Mouse (Mus musculus) embryonic facial prominence, embryonic 15.5 days (tissue): ENCODE measurements at regions not wholly inside any gene's neighbourhood (a gene's known extent, or its start where the extent isn't known, plus 50 kb on each side); places are given as distances from the start of the nearest gene placed in this dataset.
A peak's percentile ranks its signal among the peaks of the same experiment; 100 is the strongest.

Source experiments
- ATAC-seq: fragments of 200-750 bp; cut with Nextera tagmentation; 2 replicates; pipeline ENCODE4 v1.8.0; 2017; ENCODE audit warnings: low read depth, moderate TSS enrichment; ENCODE audit not compliant: insufficient number of reproducible peaks, low FRiP score, low TSS enrichment
- H3K27ac ChIP-seq: fragments of 300-500 bp; sonication (generic); replicated peaks from 2 replicates; pipeline ENCODE4 v1.5.1; 2015; ENCODE audit warnings: mild to moderate bottlenecking, inconsistent platforms
- H3K27me3 ChIP-seq: fragments of 300-500 bp; sonication (generic); 2 replicates; pipeline ENCODE4 v1.6.1; 2015; ENCODE audit warnings: inconsistent platforms
- H3K36me3 ChIP-seq: fragments of 300-500 bp; sonication (generic); 2 replicates; pipeline ENCODE4 v1.6.1; 2015; ENCODE audit warnings: mild to moderate bottlenecking, inconsistent platforms
- H3K4me1 ChIP-seq: fragments of 300-500 bp; sonication (generic); 2 replicates; pipeline ENCODE4 v1.6.1; 2015; ENCODE audit warnings: inconsistent platforms
- H3K4me2 ChIP-seq: fragments of 300-500 bp; sonication (generic); replicated peaks from 2 replicates; pipeline ENCODE4 v1.6.1; 2015; ENCODE audit warnings: mild to moderate bottlenecking, inconsistent platforms
- H3K4me3 ChIP-seq: fragments of 300-500 bp; sonication (generic); replicated peaks from 2 replicates; pipeline ENCODE4 v1.5.1; 2015; ENCODE audit warnings: mild to moderate bottlenecking, inconsistent platforms
- H3K9ac ChIP-seq: fragments of 300-500 bp; sonication (generic); 2 replicates; pipeline ENCODE4 v1.6.1; 2015; ENCODE audit warnings: inconsistent platforms
- H3K9me3 ChIP-seq: fragments of 300-500 bp; sonication (generic); replicated peaks from 2 replicates; pipeline ENCODE4 v1.6.1; 2016; ENCODE audit warnings: inconsistent platforms
- WGBS: fragments of 180-500 bp; shearing (Covaris S2); methylation state at CpG from one replicate; pipeline ENCODE4 v1.1.7; 2015; 5-methylcytosine and 5-hydroxymethylcytosine counted together

GRCm38 (mm10) chr9:47422741-47423461 lies 107.1 kb upstream of the Cadm1 start:
- H3K4me1 ChIP-seq = peaks cover 4% of the 10 kb centered on the region; the same call in 1 of the 2 replicates
- H3K9me3 ChIP-seq = no peaks in the 10 kb centered on the region
- WGBS = 51% methylated on average over 8 of the region's 8 CpGs
- H3K36me3 ChIP-seq = no peaks in the 10 kb centered on the region
- no peaks in the 10 kb centered on the region for H3K27me3 ChIP-seq
- H3K4me2 ChIP-seq = no peak overlapping the region
- ATAC-seq = peak; percentile 60; the same call in 1 of the 2 replicates
- no peak overlapping the region for H3K27ac ChIP-seq
- no peak overlapping the region for H3K9ac ChIP-seq
- H3K4me3 ChIP-seq = no peak overlapping the region

GRCm38 (mm10) chr9:47423462-47423832 lies 106.5 kb upstream of the Cadm1 start:
- Histone ChIP-seq H3K4me1 (peaks cover 4% of the 10 kb centered on the region; the same call in 1 of the 2 replicates), H3K27ac (no peak overlapping the region), H3K36me3 (no peaks in the 10 kb centered on the region), H3K4me3 (no peak overlapping the region), H3K4me2 (no peak overlapping the region), H3K9me3 (no peaks in the 10 kb centered on the region), H3K27me3 (no peaks in the 10 kb centered on the region), H3K9ac (no peak overlapping the region)
- ATAC-seq = no peak
- WGBS = 54% methylated on average over 3 of the region's 3 CpGs

GRCm38 (mm10) chr9:47424191-47424590 lies 105.8 kb upstream of the Cadm1 start:
- no peak for ATAC-seq
- no peak overlapping the region for H3K4me2 ChIP-seq
- WGBS = 79% methylated on average over 3 of the region's 3 CpGs

GRCm38 (mm10) chr9:47426712-47427111 lies 103.3 kb upstream of the Cadm1 start:
- H3K9ac ChIP-seq = no peak overlapping the region
- no peaks in the 10 kb centered on the region for H3K9me3 ChIP-seq
- no peak overlapping the region for H3K4me3 ChIP-seq
- whole genome bisulfite sequencing = 92% methylated on average over 5 of the region's 5 CpGs
- no peak overlapping the region for H3K4me2 ChIP-seq
- ATAC-seq = no peak
- no peak overlapping the region for H3K27ac ChIP-seq
- H3K4me1 ChIP-seq = peaks cover 4% of the 10 kb centered on the region; the same call in 1 of the 2 replicates
- H3K36me3 ChIP-seq = no peaks in the 10 kb centered on the region
- no peaks in the 10 kb centered on the region for H3K27me3 ChIP-seq

More at GRCm38 (mm10) chr9:47424191-47424590, 105.8 kb upstream of the Cadm1 start:
- Histone ChIP-seq H3K27me3 (no peaks in the 10 kb centered on the region), H3K27ac (no peak overlapping the region), H3K9ac (no peak overlapping the region), H3K9me3 (no peaks in the 10 kb centered on the region), H3K36me3 (no peaks in the 10 kb centered on the region), H3K4me1 (peaks cover 4% of the 10 kb centered on the region; the same call in 1 of the 2 replicates), H3K4me3 (no peak overlapping the region)

- no peaks in the 10 kb centered on the region for H3K27me3 ChIP-seq
- H3K4me1 ChIP-seq = no peaks in the 10 kb centered on the region
- H3K4me2 ChIP-seq = no peak overlapping the region
- no peak overlapping the region for H3K9ac ChIP-seq
- H3K9me3 ChIP-seq = no peaks in the 10 kb centered on the region
- H3K4me3 ChIP-seq = no peak overlapping the region
- H3K27ac ChIP-seq = no peak overlapping the region
- H3K36me3 ChIP-seq = no peaks in the 10 kb centered on the region
- 67% methylated on average over 8 of the region's 8 CpGs for WGBS
- no peak for ATAC-seq
Measured at GRCm38 (mm10) chr9:47428710-47429341, 101.1 kb upstream of the Cadm1 start.

- no peak overlapping the region for H3K4me3 ChIP-seq
- no peaks in the 10 kb centered on the region for H3K4me1 ChIP-seq
- H3K36me3 ChIP-seq = no peaks in the 10 kb centered on the region
- H3K9me3 ChIP-seq = no peaks in the 10 kb centered on the region
- no peak for ATAC-seq
- no peaks in the 10 kb centered on the region for H3K27me3 ChIP-seq
- no peak overlapping the region for H3K4me2 ChIP-seq
- H3K27ac ChIP-seq = no peak overlapping the region
- no peak overlapping the region for H3K9ac ChIP-seq
- WGBS = no CpG with 5 or more reads among the region's 1 CpGs
Measured at GRCm38 (mm10) chr9:47429691-47430090, 100.3 kb upstream of the Cadm1 start.

- H3K27me3 ChIP-seq = no peaks in the 10 kb centered on the region
- H3K36me3 ChIP-seq = no peaks in the 10 kb centered on the region
- no peak for ATAC-seq
- H3K9me3 ChIP-seq = no peaks in the 10 kb centered on the region
- no peak overlapping the region for H3K4me3 ChIP-seq
- H3K9ac ChIP-seq = no peak overlapping the region
- H3K4me1 ChIP-seq = 0 out of 2 replicates have a peak, but pooled peaks cover 4% of the 10 kb centered on the region
- no peak overlapping the region for H3K4me2 ChIP-seq
- WGBS = 75% methylated on average over 4 of the region's 4 CpGs
- H3K27ac ChIP-seq = no peak overlapping the region
Measured at GRCm38 (mm10) chr9:47432715-47433114, 97.3 kb upstream of the Cadm1 start.

- Histone ChIP-seq H3K36me3 (no peaks in the 10 kb centered on the region), H3K9ac (no peak overlapping the region), H3K4me1 (0 out of 2 replicates have a peak, but pooled peaks cover 4% of the 10 kb centered on the region), H3K4me3 (no peak overlapping the region), H3K4me2 (no peak overlapping the region), H3K27ac (no peak overlapping the region), H3K9me3 (no peaks in the 10 kb centered on the region), H3K27me3 (no peaks in the 10 kb centered on the region)
- no peak for ATAC-seq
- 67% methylated on average over 2 of the region's 2 CpGs for WGBS
Measured at GRCm38 (mm10) chr9:47433185-47433584, 96.8 kb upstream of the Cadm1 start.

GRCm38 (mm10) chr9:47434091-47434490 lies 95.9 kb upstream of the Cadm1 start:
- no peak for ATAC-seq
- Histone ChIP-seq H3K36me3 (no peaks in the 10 kb centered on the region), H3K27ac (no peak overlapping the region), H3K27me3 (no peaks in the 10 kb centered on the region), H3K9me3 (no peaks in the 10 kb centered on the region), H3K4me2 (no peak overlapping the region), H3K4me1 (0 out of 2 replicates have a peak, but pooled peaks cover 4% of the 10 kb centered on the region), H3K9ac (no peak overlapping the region), H3K4me3 (no peak overlapping the region)
- WGBS = 90% methylated on average over 2 of the region's 2 CpGs

- H3K9ac ChIP-seq = no peak overlapping the region
Measured at GRCm38 (mm10) chr9:47438976-47439375, 91.0 kb upstream of the Cadm1 start.

GRCm38 (mm10) chr9:47439506-47439905 lies 90.5 kb upstream of the Cadm1 start:
- Histone ChIP-seq H3K4me2 (peak overlapping the region; percentile 44), H3K9ac (no peak overlapping the region), H3K27me3 (peaks cover 5% of the 10 kb centered on the region; the same call in 1 of the 2 replicates), H3K27ac (no peak overlapping the region), H3K4me3 (peak overlapping the region; percentile 19; the same call in 1 of the 2 replicates), H3K4me1 (0 out of 2 replicates have a peak, but pooled peaks cover 15% of the 10 kb centered on the region), H3K36me3 (no peaks in the 10 kb centered on the region), H3K9me3 (no peaks in the 10 kb centered on the region)
- WGBS = 29% methylated on average over 11 of the region's 11 CpGs
- no peak for ATAC-seq

More at GRCm38 (mm10) chr9:47438976-47439375, 91.0 kb upstream of the Cadm1 start:
- H3K9me3 ChIP-seq = no peaks in the 10 kb centered on the region
- no peak overlapping the region for H3K4me2 ChIP-seq
- no peaks in the 10 kb centered on the region for H3K36me3 ChIP-seq
- H3K4me3 ChIP-seq = no peak overlapping the region
- H3K4me1 ChIP-seq = 0 out of 2 replicates have a peak, but pooled peaks cover 15% of the 10 kb centered on the region
- H3K27ac ChIP-seq = no peak overlapping the region
- no peak for ATAC-seq
- peaks cover 5% of the 10 kb centered on the region; the same call in 1 of the 2 replicates for H3K27me3 ChIP-seq
- WGBS = 64% methylated on average over 4 of the region's 4 CpGs
